Mouse (Mus musculus) hematopoietic stem cell, adult 5-6 weeks (primary cell): ENCODE measurements around the gene Dgkh. TPM values are rescaled to one million over a fixed set of nuclear protein-coding genes. Genes with fewer than 3 reads are reported as not detected.
"Not testable (repeated sequence)": the region's sequence is repeated elsewhere in the genome, so short reads cannot be mapped to it uniquely, and the experiment has no call there.

Experiments used
- ATAC-seq, 2 experiments: fragments of 125-278 bp in 1 of 2; replicated peaks in 1 of 2; 2 replicates each; pipeline ENCODE4 v1.8.0; 2016 to 2017; ENCODE audit warnings: inconsistent platforms in 2 of 2, mild to moderate bottlenecking in 2 of 2, moderate number of reproducible peaks in 2 of 2, low read depth in 1 of 2, moderate TSS enrichment in 1 of 2; ENCODE audit not compliant: low FRiP score in 2 of 2, poor library complexity in 2 of 2, severe bottlenecking in 2 of 2, insufficient read depth in 1 of 2, low TSS enrichment in 1 of 2
- total RNA-seq: library from RNA; stranded (forward); fragments of 172-1452, 232-1000 nt; gene quantifications from 2 replicates; pipeline ENCODE4 v1.2.3, GENCODE M21; 2017

Gene Dgkh
- total RNA-seq, 1 experiment from 2014 or later = 1.9 TPM

- no peak for ATAC-seq
These were observed 120.3 kb downstream of the Dgkh start for GRCm38 (mm10) chr14:78612111-78612788.

GRCm38 (mm10) chr14:78594916-78595315 is 137.7 kb downstream of the Dgkh start:
- ATAC-seq = no peak

- no peak for ATAC-seq
These were observed 139.6 kb downstream of the Dgkh start for GRCm38 (mm10) chr14:78592965-78593364.

GRCm38 (mm10) chr14:78590335-78590734 is 142.2 kb downstream of the Dgkh start:
- ATAC-seq = peak in 1 of 2 experiments; percentile 46; a peak in 2 of 4 replicates

- ATAC-seq = no peak
These were observed 148.4 kb downstream of the Dgkh start for GRCm38 (mm10) chr14:78584222-78584621.

- ATAC-seq = no peak
These were observed 149.4 kb downstream of the Dgkh start for GRCm38 (mm10) chr14:78583168-78583567.

GRCm38 (mm10) chr14:78575899-78576298 is 156.7 kb downstream of the Dgkh start:
- no peak for ATAC-seq

GRCm38 (mm10) chr14:78568410-78568809 is 164.2 kb downstream of the Dgkh start:
- ATAC-seq = no peak

- ATAC-seq = no peak
These were observed 166.1 kb downstream of the Dgkh start for GRCm38 (mm10) chr14:78566431-78566830.

- no peak for ATAC-seq
These were observed 168.3 kb downstream of the Dgkh start for GRCm38 (mm10) chr14:78564292-78564691.

GRCm38 (mm10) chr14:78563211-78563610 is 169.4 kb downstream of the Dgkh start:
- ATAC-seq = no peak

GRCm38 (mm10) chr14:78562121-78562520 is 170.5 kb downstream of the Dgkh start:
- ATAC-seq = no peak

GRCm38 (mm10) chr14:78559042-78559441 is 173.5 kb downstream of the Dgkh start:
- ATAC-seq = no peak

- not testable (repeated sequence) for ATAC-seq
These were observed 177.7 kb downstream of the Dgkh start for GRCm38 (mm10) chr14:78554830-78555229.

GRCm38 (mm10) chr14:78553661-78554060 is 178.9 kb downstream of the Dgkh start:
- no peak for ATAC-seq

- ATAC-seq = peak; percentile 74 to 76; a peak in 3 of 4 replicates
These were observed 183.8 kb downstream of the Dgkh start for GRCm38 (mm10) chr14:78548807-78549206.

GRCm38 (mm10) chr14:78541319-78541718 is 191.3 kb downstream of the Dgkh start:
- ATAC-seq = no peak

GRCm38 (mm10) chr14:78539821-78540220 is 192.8 kb downstream of the Dgkh start:
- no peak for ATAC-seq

GRCm38 (mm10) chr14:78538572-78539320 is 193.8 kb downstream of the Dgkh start:
- no peak for ATAC-seq
